Mouse (Mus musculus) C2C12 (cell line): Measurements from ENCODE around the gene Tmem206.

Experiments used
- CEBPB ChIP-seq: IDR thresholded peaks from one replicate; pipeline ENCODE4 v1.6.1; 2011; ENCODE audit warnings: low read depth, mild to moderate bottlenecking, control low read depth, moderate library complexity
- CTCF ChIP-seq: IDR thresholded peaks from one replicate; pipeline ENCODE4 v1.5.1; 2011; ENCODE audit not compliant: control insufficient read depth, insufficient read depth, insufficient read length
- FOSL1 ChIP-seq: IDR thresholded peaks from one replicate; pipeline ENCODE4 v1.8.0; 2011; ENCODE audit warnings: mild to moderate bottlenecking, low read length; ENCODE audit not compliant: poor library complexity, insufficient read depth, severe bottlenecking
- MAX ChIP-seq: IDR thresholded peaks from one replicate; pipeline ENCODE4 v1.6.1; 2011; ENCODE audit warnings: mild to moderate bottlenecking, control low read depth
- MYOD1 ChIP-seq: IDR thresholded peaks from one replicate; pipeline ENCODE4 v1.6.1; 2011; ENCODE audit warnings: low read depth; ENCODE audit not compliant: control insufficient read depth, insufficient read length
- MYOG ChIP-seq: IDR thresholded peaks from one replicate; pipeline ENCODE4 v1.6.1; 2011; ENCODE audit not compliant: control insufficient read depth, insufficient read length; ENCODE audit errors: extremely low read depth
- USF1 ChIP-seq: IDR thresholded peaks from one replicate; pipeline ENCODE4 v1.6.1; 2011; ENCODE audit warnings: low read depth, mild to moderate bottlenecking, control low read depth, moderate library complexity

- TF ChIP-seq CTCF (no peak), USF1 (no peak), CEBPB (no peak), MAX (no peak), MYOG (no peak), FOSL1 (no peak), MYOD1 (no peak)
These were observed 70.7 kb downstream of the Tmem206 start for GRCm38 (mm10) chr1:191396446-191396845.
